Mouse (Mus musculus): Measurements from ENCODE around the gene Dnah6. TPM values are rescaled to one million over a fixed set of nuclear protein-coding genes. Genes with fewer than 3 reads are reported as not detected.
A peak's percentile ranks its signal among the peaks of the same experiment; 100 is the strongest.

Gene Dnah6
- polyA plus RNA-seq, 2 experiments = 0.04 to 0.06 TPM

- no peak for TF ChIP-seq POLR2A (IDR thresholded peaks at IDR 0.05; ENCODE audit: borderline replicate concordance, extremely low read depth, insufficient read depth, insufficient read length)
- Histone ChIP-seq H3K4me1 (ENCODE audit: control insufficient read depth, insufficient read depth, low read length) (peaks cover 15% of the 10 kb centered on the region), H3K4me3 (replicated peaks; ENCODE audit: low read length) (no peak overlapping the region), H3K27ac (replicated peaks; ENCODE audit: low read depth, low read length) (no peak overlapping the region), H3K27me3 (ENCODE audit: control insufficient read depth, insufficient read depth, low read length) (no peaks in the 10 kb centered on the region), H3K4me2 (replicated peaks; ENCODE audit: low read depth, low read length, severe bottlenecking) (no peak overlapping the region), H3K9me3 (ENCODE audit: control insufficient read depth, low read length) (no peaks in the 10 kb centered on the region), H3K36me3 (ENCODE audit: control insufficient read depth, insufficient read depth, low read length) (no peaks in the 10 kb centered on the region), H3K9ac (ENCODE audit: low read depth, low read length, severe bottlenecking) (no peak overlapping the region)
- DNase-seq (ENCODE audit: low spot score) (no peak), ATAC-seq (ENCODE audit: low FRiP score, low read depth) (no peak)
- 83% methylated on average over 5 of the region's 5 CpGs for WGBS
Observed at GRCm38 (mm10) chr6:72990206-72990605, 231.2 kb downstream of the Dnah6 start.

- ATAC-seq (ENCODE audit: low FRiP score, low read depth) = peak; percentile 95
- no peak overlapping the region for H3K4me2 ChIP-seq (replicated peaks; ENCODE audit: low read depth, low read length, severe bottlenecking)
- no peaks in the 10 kb centered on the region for H3K27me3 ChIP-seq (ENCODE audit: control insufficient read depth, insufficient read depth, low read length)
- TF ChIP-seq POLR2A (IDR thresholded peaks at IDR 0.05; ENCODE audit: borderline replicate concordance, extremely low read depth, insufficient read depth, insufficient read length) = no peak
- H3K36me3 ChIP-seq (ENCODE audit: control insufficient read depth, insufficient read depth, low read length) = no peaks in the 10 kb centered on the region
- peak; percentile 91 for DNase-seq (ENCODE audit: low spot score)
- no peak overlapping the region for H3K27ac ChIP-seq (replicated peaks; ENCODE audit: low read depth, low read length)
- 14% methylated on average over 7 of the region's 7 CpGs for WGBS
- H3K4me1 ChIP-seq (ENCODE audit: control insufficient read depth, insufficient read depth, low read length) = peaks cover 15% of the 10 kb centered on the region
- no peaks in the 10 kb centered on the region for H3K9me3 ChIP-seq (ENCODE audit: control insufficient read depth, low read length)
- no peak overlapping the region for H3K4me3 ChIP-seq (replicated peaks; ENCODE audit: low read length)
- no peak overlapping the region for H3K9ac ChIP-seq (ENCODE audit: low read depth, low read length, severe bottlenecking)
Observed at GRCm38 (mm10) chr6:72989028-72989736, 232.3 kb downstream of the Dnah6 start.

GRCm38 (mm10) chr6:72982506-72982905 is 238.9 kb downstream of the Dnah6 start:
- Histone ChIP-seq H3K36me3 (ENCODE audit: control insufficient read depth, insufficient read depth, low read length) (no peaks in the 10 kb centered on the region), H3K27me3 (ENCODE audit: control insufficient read depth, insufficient read depth, low read length) (no peaks in the 10 kb centered on the region), H3K4me1 (ENCODE audit: control insufficient read depth, insufficient read depth, low read length) (peaks cover 36% of the 10 kb centered on the region), H3K4me2 (replicated peaks; ENCODE audit: low read depth, low read length, severe bottlenecking) (no peak overlapping the region), H3K9me3 (ENCODE audit: control insufficient read depth, low read length) (no peaks in the 10 kb centered on the region), H3K9ac (ENCODE audit: low read depth, low read length, severe bottlenecking) (no peak overlapping the region), H3K4me3 (replicated peaks; ENCODE audit: low read length) (no peak overlapping the region), H3K27ac (replicated peaks; ENCODE audit: low read depth, low read length) (no peak overlapping the region)
- no peak for TF ChIP-seq POLR2A (IDR thresholded peaks at IDR 0.05; ENCODE audit: borderline replicate concordance, extremely low read depth, insufficient read depth, insufficient read length)
- DNase-seq (ENCODE audit: low spot score) (no peak), ATAC-seq (ENCODE audit: low FRiP score, low read depth) (no peak)
- 83% methylated on average over 4 of the region's 4 CpGs for WGBS

- DNase-seq (ENCODE audit: low spot score) (no peak), ATAC-seq (ENCODE audit: low FRiP score, low read depth) (no peak)
- 0 out of 2 replicates have a peak, but pooled peaks have one; percentile 6 for TF ChIP-seq POLR2A (IDR thresholded peaks at IDR 0.05; ENCODE audit: borderline replicate concordance, extremely low read depth, insufficient read depth, insufficient read length)
- Histone ChIP-seq H3K4me1 (ENCODE audit: control insufficient read depth, insufficient read depth, low read length) (peaks cover 31% of the 10 kb centered on the region), H3K27ac (replicated peaks; ENCODE audit: low read depth, low read length) (peak overlapping the region; percentile 74), H3K9me3 (ENCODE audit: control insufficient read depth, low read length) (no peaks in the 10 kb centered on the region), H3K4me2 (replicated peaks; ENCODE audit: low read depth, low read length, severe bottlenecking) (no peak overlapping the region), H3K27me3 (ENCODE audit: control insufficient read depth, insufficient read depth, low read length) (no peaks in the 10 kb centered on the region), H3K9ac (ENCODE audit: low read depth, low read length, severe bottlenecking) (no peak overlapping the region), H3K36me3 (ENCODE audit: control insufficient read depth, insufficient read depth, low read length) (no peaks in the 10 kb centered on the region), H3K4me3 (replicated peaks; ENCODE audit: low read length) (no peak overlapping the region)
- 34% methylated on average over 6 of the region's 6 CpGs for WGBS
Observed at GRCm38 (mm10) chr6:72981851-72982250, 239.6 kb downstream of the Dnah6 start.

- H3K9ac ChIP-seq (ENCODE audit: low read depth, low read length, severe bottlenecking) = no peak overlapping the region
- no peaks in the 10 kb centered on the region for H3K9me3 ChIP-seq (ENCODE audit: control insufficient read depth, low read length)
- ATAC-seq (ENCODE audit: low FRiP score, low read depth) (peak; percentile 96), DNase-seq (ENCODE audit: low spot score) (peak; percentile 88)
- no peak overlapping the region for H3K4me3 ChIP-seq (replicated peaks; ENCODE audit: low read length)
- H3K4me1 ChIP-seq (ENCODE audit: control insufficient read depth, insufficient read depth, low read length) = peaks cover 27% of the 10 kb centered on the region
- no peaks in the 10 kb centered on the region for H3K27me3 ChIP-seq (ENCODE audit: control insufficient read depth, insufficient read depth, low read length)
- 0 out of 2 replicates have a peak, but pooled peaks have one; percentile 12 for TF ChIP-seq POLR2A (IDR thresholded peaks at IDR 0.05; ENCODE audit: borderline replicate concordance, extremely low read depth, insufficient read depth, insufficient read length)
- peak overlapping the region; percentile 74 for H3K27ac ChIP-seq (replicated peaks; ENCODE audit: low read depth, low read length)
- H3K4me2 ChIP-seq (replicated peaks; ENCODE audit: low read depth, low read length, severe bottlenecking) = peak overlapping the region; percentile 16; the same call in 1 of the 2 replicates
- no peaks in the 10 kb centered on the region for H3K36me3 ChIP-seq (ENCODE audit: control insufficient read depth, insufficient read depth, low read length)
- WGBS = 8% methylated on average over 9 of the region's 9 CpGs
Observed at GRCm38 (mm10) chr6:72981124-72981651, 240.3 kb downstream of the Dnah6 start.
